Mouse (Mus musculus) gastrocnemius, postnatal 14 days (tissue): ENCODE data around the gene Rbfox3. TPM values are rescaled to one million over a fixed set of nuclear protein-coding genes. Genes with fewer than 3 reads are reported as not detected.

Source experiments
- DNase-seq: peaks from one replicate; pipeline ENCODE4 v3.0.0; 2021; ENCODE audit warnings: mixed read lengths
- intact Hi-C: fragments of 180-260 bp; cut with DNase I; formaldehyde crosslinking; loops from one replicate; pipeline ENCODE4 v1.15.1; 2025; ENCODE audit warnings: low total_unique reads
- total RNA-seq, 2 experiments: library from RNA; stranded (reverse); gene quantifications; 2 replicates each; pipeline ENCODE4 v1.2.3; 2021

Rbfox3 gene
- total RNA-seq, 2 experiments from 2014 or later = 0.20 to 0.27 TPM

GRCm38 (mm10) chr11:118504180-118504454 lies 407.3 kb downstream of the Rbfox3 start:
- intact Hi-C loops = no loop called here
- DNase-seq = no peak

GRCm38 (mm10) chr11:118503418-118504179 lies 407.8 kb downstream of the Rbfox3 start:
- DNase-seq = no peak
- intact Hi-C loops = no loop called here

- DNase-seq = no peak
- intact Hi-C loops = no loop called here
These were observed 408.4 kb downstream of the Rbfox3 start for GRCm38 (mm10) chr11:118502990-118503389.

- DNase-seq = no peak
- intact Hi-C loops = no loop called here
These were observed 415.2 kb downstream of the Rbfox3 start for GRCm38 (mm10) chr11:118496066-118496689.

- DNase-seq = no peak
- intact Hi-C loops = no loop called here
These were observed 416.3 kb downstream of the Rbfox3 start for GRCm38 (mm10) chr11:118495065-118495464.

GRCm38 (mm10) chr11:118494001-118494737 lies 417.2 kb downstream of the Rbfox3 start:
- intact Hi-C loops = no loop called here
- no peak for DNase-seq

- intact Hi-C loops = no loop called here
These were observed 417.9 kb downstream of the Rbfox3 start for GRCm38 (mm10) chr11:118493458-118493857.

GRCm38 (mm10) chr11:118491230-118491629 lies 420.2 kb downstream of the Rbfox3 start:
- no peak for DNase-seq
- intact Hi-C loops = loop anchor here (2.0 kb wide), 1 partner anchor 46 kb away; no protein-coding TSS in a partner anchor

More at GRCm38 (mm10) chr11:118493458-118493857, 417.9 kb downstream of the Rbfox3 start:
- no peak for DNase-seq

- peak; percentile 90 for DNase-seq
These were observed 420.7 kb downstream of the Rbfox3 start for GRCm38 (mm10) chr11:118490566-118491218.

GRCm38 (mm10) chr11:118488907-118489270 lies 422.5 kb downstream of the Rbfox3 start:
- DNase-seq = no peak
- intact Hi-C loops = no loop called here

More at GRCm38 (mm10) chr11:118490566-118491218, 420.7 kb downstream of the Rbfox3 start:
- intact Hi-C loops = loop anchor here (2.0 kb wide), 1 partner anchor 46 kb away; no protein-coding TSS in a partner anchor

- DNase-seq = no peak
- intact Hi-C loops = no loop called here
These were observed 423.0 kb downstream of the Rbfox3 start for GRCm38 (mm10) chr11:118488191-118488906.

- DNase-seq = no peak
- intact Hi-C loops = no loop called here
These were observed 424.3 kb downstream of the Rbfox3 start for GRCm38 (mm10) chr11:118486881-118487772.

GRCm38 (mm10) chr11:118486281-118486680 lies 425.1 kb downstream of the Rbfox3 start:
- DNase-seq = no peak
- intact Hi-C loops = no loop called here

GRCm38 (mm10) chr11:118485780-118486179 lies 425.6 kb downstream of the Rbfox3 start:
- DNase-seq = no peak
- intact Hi-C loops = no loop called here

GRCm38 (mm10) chr11:118485338-118485737 lies 426.1 kb downstream of the Rbfox3 start:
- DNase-seq = no peak
- intact Hi-C loops = no loop called here

- intact Hi-C loops = no loop called here
- no peak for DNase-seq
These were observed 427.2 kb downstream of the Rbfox3 start for GRCm38 (mm10) chr11:118484169-118484568.

GRCm38 (mm10) chr11:118481751-118482150 lies 429.6 kb downstream of the Rbfox3 start:
- intact Hi-C loops = no loop called here
- DNase-seq = no peak

GRCm38 (mm10) chr11:118481231-118481630 lies 430.2 kb downstream of the Rbfox3 start:
- no peak for DNase-seq
- intact Hi-C loops = no loop called here
